Mouse (Mus musculus): ENCODE data around the gene Eif6.

DNA sequence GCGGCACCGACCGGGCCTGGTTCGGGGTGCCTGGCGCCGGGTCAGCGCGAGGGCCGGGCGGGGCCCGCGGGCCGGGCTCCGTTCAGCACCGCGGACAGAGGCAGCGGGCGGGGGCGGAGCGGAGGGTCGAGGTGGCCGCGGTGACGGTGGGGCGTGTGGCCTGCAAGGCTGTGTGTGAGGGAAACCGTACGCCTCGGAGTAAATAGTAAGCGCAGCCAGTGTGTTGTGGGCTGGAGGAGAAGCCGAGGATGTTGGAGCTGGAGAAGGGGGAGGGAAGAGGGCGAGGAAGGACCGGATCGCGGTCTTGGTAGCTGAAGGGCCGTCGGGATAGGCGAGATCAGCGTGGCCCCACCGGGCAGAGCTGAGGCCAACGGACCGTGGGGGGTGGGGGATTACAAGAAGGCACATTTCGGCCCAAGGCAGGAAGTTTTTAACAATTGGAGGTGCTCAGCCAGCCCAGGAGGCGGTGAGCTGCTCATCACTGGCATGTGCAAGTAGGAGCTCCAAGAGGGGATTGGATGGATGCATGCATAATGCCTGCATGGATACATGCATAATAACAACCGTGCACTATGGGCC, 51.0 kb downstream of the Eif6 start:
- TF ChIP-seq POLR2AphosphoS2 (IDR thresholded peaks at IDR 0.05; ENCODE audit: insufficient read length, low read depth), result no peak
- no peak for TF ChIP-seq POLR2A (IDR thresholded peaks at IDR 0.05; ENCODE audit: insufficient read length, low read depth)
- peak in 1 of 3 experiments; percentile 27 for TF ChIP-seq MYOG (IDR thresholded peaks at IDR 0.05; ENCODE audit: control insufficient read depth in 1 of 3, insufficient read depth in 1 of 3, insufficient read length in 2 of 3, low read depth in 2 of 3)
- no peak for TF ChIP-seq MAX (IDR thresholded peaks at IDR 0.05; ENCODE audit: low read depth)
